Mouse (Mus musculus): ENCODE results near the gene Clmn. TPM values are rescaled to one million over a fixed set of nuclear protein-coding genes. Genes with fewer than 3 reads are reported as not detected.
A peak's percentile ranks its signal among the peaks of the same experiment; 100 is the strongest.
"Not testable (repeated sequence)": the region's sequence is repeated elsewhere in the genome, so short reads cannot be mapped to it uniquely, and the experiment has no call there.

Clmn gene
- total RNA-seq, 2 experiments from 2014 or later = 2.8 to 3.5 TPM

DNA sequence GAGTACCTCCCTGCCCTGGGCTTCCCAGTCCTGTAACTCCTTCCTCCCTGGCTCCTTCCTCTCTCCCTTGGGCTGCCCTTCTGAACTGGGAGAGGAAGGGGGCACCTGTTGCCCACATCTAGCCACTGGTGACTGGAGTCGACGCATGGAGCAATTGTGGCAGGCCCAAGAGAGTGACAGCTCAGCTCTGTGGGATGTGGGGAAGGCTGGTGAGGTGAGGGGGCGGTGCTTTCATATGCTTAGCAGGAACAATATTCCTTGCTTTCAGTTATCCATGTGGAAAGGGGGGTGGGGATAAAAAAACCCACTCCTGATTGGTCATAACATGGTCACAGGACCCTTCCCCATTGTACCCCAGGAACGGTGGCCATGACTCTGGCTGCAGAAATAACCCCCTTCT, 19.9 kb downstream of the Clmn start:
- intact Hi-C loops (cut with DNase I) = no loop called here
- DNase-seq (ENCODE audit: low spot score) = no peak

GRCm38 (mm10) chr12:104844279-104844678, 20.6 kb downstream of the Clmn start:
- intact Hi-C loops (cut with DNase I) = no loop called here
- DNase-seq (ENCODE audit: low spot score) = no peak

DNA sequence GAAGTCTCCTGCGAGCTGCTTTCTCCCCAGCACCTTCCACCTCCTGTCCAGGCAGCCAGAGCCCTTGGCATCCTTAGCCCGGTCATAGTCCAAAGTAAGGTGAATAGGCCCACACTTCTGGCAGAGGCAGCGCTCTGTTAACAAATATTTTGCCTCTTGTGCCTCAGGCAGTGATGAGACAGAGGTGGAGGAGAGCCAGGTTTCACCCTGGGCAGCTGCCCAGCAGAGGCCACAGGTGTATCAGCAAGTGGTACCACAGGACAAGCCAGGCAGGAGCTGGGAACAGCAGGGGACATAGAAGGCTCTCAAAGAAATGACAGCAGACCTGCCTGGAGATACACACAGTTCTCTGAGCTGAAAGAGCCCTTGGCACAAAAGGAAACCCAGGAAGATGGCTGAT, 23.6 kb downstream of the Clmn start:
- intact Hi-C loops (cut with DNase I) = no loop called here
- DNase-seq (ENCODE audit: low spot score) = no peak

DNA sequence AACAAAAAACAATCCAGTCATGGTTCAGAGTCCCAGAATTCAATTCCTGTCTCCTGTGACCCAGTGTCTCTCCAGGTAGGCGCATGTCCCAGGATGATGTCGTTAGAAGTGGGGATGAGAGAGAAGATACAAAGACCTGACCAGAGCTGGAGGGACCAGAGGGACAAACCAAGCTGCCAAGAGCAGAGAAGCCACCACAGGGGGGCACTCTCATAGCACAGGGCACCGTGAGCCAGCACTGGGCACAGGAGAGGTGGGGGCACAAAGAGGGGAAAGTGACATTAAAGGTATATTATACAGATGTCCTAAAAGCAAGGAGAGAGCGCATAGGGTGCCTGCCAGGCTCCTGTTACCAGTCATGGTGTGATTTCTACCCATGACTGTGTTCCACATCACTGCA, 25.9 kb downstream of the Clmn start:
- no peak for DNase-seq (ENCODE audit: low spot score)
- intact Hi-C loops (cut with DNase I) = no loop called here

DNA sequence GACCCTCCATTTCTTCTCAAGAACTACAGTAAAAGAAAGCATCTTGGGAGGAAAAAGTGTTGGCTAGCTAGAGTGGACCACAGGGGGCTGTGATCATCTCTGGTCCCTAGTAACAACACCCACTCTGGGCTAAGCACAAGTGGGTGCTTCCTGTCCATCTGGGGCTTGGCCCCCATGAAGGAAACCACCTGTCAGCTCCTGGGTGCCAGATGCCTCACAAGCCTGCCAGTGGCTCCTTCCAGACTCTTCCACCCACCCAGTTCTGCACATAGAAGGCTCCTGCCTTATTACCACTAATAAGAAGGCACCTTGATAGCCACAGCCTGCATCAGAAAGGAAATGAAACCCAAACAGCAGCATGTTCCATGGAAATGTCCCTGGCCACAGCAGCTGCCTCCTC, 26.4 kb downstream of the Clmn start:
- intact Hi-C loops (cut with DNase I) = no loop called here
- DNase-seq (ENCODE audit: low spot score) = no peak

DNA sequence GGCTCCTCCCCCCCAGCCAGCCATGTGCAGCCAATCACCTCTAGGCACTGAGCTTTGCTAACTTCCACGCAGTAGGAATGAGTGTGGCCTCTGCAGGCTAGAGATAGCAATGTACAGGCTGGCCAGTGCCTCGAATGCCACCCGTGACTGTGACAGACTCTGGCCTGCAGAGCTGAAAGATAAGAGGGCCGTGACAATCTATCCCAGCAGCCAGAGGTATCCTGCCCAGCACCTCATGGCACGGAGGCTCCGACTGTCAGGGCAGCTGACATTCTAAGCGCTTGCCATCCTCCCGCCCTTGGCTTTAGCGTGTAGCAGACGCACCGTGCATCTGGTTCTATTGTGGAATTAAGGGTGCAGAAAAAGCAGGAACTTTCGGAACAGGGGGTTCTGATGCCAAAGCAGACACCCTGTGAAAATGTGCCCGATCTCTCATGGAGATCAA, 26.9 kb downstream of the Clmn start:
- intact Hi-C loops (cut with DNase I) = no loop called here
- DNase-seq (ENCODE audit: low spot score) = no peak

- intact Hi-C loops (cut with DNase I) = no loop called here
- DNase-seq (ENCODE audit: low spot score) = no peak
Observed at GRCm38 (mm10) chr12:104837111-104837837, 27.6 kb downstream of the Clmn start.

- intact Hi-C loops (cut with DNase I) = no loop called here
- DNase-seq (ENCODE audit: low spot score) = no peak
Observed at GRCm38 (mm10) chr12:104836230-104836629, 28.6 kb downstream of the Clmn start.

DNA sequence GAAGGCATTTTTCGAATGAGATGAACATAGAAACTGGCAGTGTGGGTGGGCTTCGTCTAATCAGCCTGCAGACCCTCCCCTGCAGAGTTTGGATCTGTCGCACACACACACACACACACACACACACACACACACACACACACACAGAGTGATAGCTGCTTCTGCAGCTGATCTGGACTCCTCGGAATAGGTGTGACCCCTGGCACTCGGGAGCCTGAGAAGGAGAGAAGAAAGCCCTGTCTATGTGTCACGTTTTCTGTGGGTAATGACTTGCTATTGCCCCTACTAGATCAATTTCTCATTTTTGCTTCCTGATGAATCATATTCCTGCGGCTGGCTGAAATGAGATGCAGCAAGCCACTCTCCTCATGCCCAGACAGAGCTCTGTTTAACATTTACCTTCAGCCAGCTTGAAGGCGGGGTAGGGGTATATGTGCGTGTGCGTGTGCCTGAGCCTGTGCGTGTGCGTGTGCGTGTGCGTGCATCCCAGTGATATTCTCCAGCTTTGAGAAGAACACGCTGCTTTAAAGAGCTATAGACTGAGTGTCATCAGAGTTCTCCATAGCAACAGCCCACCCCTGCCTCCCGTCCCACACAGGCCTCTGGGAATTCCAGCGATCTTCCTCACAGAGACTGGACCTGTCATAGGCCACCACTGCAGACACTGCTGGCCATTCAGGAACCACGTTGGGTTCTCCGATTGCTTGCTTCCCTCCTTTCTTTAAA, 29.3 kb downstream of the Clmn start:
- intact Hi-C loops (cut with DNase I) = no loop called here
- no peak for DNase-seq (ENCODE audit: low spot score)

GRCm38 (mm10) chr12:104834772-104835171, 30.1 kb downstream of the Clmn start:
- no peak for DNase-seq (ENCODE audit: low spot score)
- intact Hi-C loops (cut with DNase I) = no loop called here

- intact Hi-C loops (cut with DNase I) = no loop called here
- no peak for DNase-seq (ENCODE audit: low spot score)
Observed at GRCm38 (mm10) chr12:104830666-104831435, 34.0 kb downstream of the Clmn start.

DNA sequence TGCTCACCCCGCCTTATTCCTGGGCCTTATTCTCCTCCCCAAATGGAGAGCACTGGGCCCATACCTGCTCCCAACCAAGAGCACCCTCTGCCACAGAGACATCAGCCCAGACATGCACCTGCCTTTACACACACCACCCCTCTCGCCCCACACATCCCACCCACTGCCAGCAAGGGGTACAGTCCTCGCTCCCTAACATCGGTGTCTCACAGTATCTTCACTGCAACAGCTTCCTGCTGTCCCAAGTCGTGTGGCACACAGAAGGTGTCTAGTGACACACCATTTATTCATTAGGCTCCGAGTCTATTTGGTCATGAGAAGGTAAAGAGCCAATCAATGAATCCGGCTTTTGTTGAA, 34.6 kb downstream of the Clmn start:
- no peak for DNase-seq (ENCODE audit: low spot score)
- intact Hi-C loops (cut with DNase I) = no loop called here

DNA sequence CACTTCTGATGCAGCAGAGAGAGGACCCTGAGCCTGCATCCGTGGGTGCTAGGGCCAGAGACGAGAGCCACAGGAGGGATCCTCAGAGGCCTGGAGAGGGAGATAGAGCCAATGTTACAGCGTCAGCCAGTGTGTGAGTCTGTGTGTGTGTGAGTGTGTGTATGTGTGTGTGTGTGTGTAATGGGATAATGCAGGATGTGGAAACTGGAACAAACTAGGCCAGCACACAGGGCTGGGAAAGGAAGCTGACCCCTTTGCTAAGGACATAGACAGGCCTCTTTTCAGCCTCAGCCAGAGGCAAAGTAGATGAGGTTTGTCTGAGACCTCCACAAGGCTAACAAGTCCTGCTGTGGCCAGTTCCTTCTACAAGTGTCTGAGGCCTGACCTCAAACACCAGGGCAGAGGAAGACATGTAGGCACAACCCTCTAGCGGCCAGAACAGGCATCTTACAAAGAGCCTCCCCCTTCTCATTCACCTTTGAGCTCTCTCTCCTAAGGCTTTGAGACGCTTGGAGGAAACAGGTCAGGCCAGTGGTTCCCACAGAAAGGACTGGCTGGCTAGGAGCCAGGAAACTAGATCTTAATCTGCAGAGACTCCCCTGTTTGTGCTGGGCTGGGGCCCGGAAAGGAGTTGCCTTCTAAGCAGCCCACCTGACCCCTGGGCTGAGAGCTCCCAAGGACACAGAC, 35.1 kb downstream of the Clmn start:
- DNase-seq (ENCODE audit: low spot score) = peak; percentile 66
- intact Hi-C loops (cut with DNase I) = loop anchor here (5.0 kb wide), 1 partner anchor 62 kb away; no protein-coding TSS in a partner anchor

DNA sequence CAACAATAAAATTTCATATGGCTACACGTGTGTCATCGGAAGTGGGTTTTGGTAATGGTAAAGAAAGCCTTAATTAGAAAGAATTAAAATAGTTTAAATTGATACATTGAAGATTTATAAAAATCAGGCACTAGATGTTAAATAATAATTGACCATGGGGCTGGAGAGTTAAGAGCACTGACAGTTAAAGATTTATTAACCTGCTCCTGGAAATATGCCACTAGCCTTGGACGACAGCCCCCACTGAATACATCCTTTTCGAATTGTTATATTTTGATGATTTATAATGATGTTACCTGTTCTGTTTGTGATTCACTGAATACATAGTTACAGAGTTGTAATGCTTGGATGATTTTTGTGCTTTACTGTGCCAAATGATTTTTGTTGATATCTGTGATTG, 35.9 kb downstream of the Clmn start:
- DNase-seq (ENCODE audit: low spot score) = not testable (repeated sequence)
- intact Hi-C loops (cut with DNase I) = loop anchor here (5.0 kb wide), 1 partner anchor 62 kb away; no protein-coding TSS in a partner anchor

DNA sequence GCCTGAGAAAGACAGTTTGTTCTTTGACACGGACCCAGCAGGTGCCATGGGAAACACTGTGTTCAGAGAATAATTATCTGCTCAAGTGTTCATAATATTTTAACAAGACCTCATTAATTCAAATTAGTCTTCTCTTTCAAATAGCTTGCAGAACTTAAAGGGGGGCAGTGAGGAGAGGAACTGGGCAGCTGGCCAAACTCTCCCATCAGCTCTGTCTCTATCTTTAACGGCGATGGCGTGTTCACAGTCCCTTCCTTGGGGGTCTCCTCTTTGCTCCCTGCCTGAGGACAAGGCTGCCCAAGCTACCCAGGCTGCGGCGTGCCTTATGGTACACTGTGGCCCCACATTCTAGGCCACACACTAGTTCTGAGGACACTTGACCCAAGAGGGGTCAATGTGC, 37.2 kb downstream of the Clmn start:
- intact Hi-C loops (cut with DNase I) = loop anchor here (5.0 kb wide), 1 partner anchor 60 kb away; no protein-coding TSS in a partner anchor
- DNase-seq (ENCODE audit: low spot score) = no peak

DNA sequence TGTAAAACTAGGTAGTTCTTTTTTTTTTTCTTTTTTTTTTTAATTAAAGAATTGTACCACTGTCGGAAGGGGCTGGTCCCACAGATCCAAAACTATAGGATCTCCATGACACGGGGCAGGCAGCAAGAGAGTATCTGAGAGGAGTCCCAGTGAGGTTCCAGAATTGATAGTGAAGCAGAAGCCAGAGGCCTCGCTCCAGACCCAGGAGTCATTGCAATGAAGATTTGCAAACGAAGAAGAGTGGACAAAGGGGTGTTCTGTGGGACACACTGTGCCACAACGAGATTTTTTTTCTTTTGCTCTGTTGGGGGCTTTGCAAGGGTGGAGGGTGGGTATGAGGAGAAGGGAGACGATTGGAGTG, 40.0 kb downstream of the Clmn start:
- no peak for DNase-seq (ENCODE audit: low spot score)
- intact Hi-C loops (cut with DNase I) = loop anchor here (5.0 kb wide), 2 partner anchors 58 to 207 kb away; partner anchors contain the start of gene Glrx5

DNA sequence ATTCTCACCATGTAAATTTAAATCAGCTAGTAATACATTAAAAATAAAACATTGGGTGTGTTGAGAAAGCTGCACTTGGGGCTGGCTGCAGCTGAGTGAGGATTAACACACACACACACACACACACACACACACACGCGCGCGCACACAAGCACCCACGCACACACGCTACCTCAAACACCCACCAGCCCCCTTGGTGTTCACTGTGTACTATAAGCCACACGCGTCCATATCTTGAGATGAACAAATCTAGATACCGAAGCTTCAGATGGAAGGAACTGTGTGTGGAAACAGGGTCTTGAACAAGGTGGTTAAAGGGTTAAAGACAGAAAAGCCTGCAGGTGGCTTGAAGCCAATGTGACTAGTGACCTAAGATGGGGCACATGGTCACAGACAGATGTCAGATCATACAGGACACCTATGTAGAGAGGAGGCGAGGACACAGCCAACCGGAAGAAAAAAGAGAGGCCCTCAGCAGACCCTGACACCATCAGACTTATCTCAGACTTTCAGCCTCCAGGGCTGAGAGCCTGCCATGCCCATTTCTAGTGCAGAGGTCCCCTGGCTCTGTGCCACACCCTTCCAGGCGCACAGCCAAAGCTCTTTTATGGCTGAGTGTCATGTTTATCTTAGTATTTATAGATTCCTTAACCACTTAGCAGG, 40.5 kb downstream of the Clmn start:
- intact Hi-C loops (cut with DNase I) = loop anchor here (5.0 kb wide), 1 partner anchor 208 kb away; the partner anchor contains the start of gene Glrx5
- DNase-seq (ENCODE audit: low spot score) = peak; percentile 56

DNA sequence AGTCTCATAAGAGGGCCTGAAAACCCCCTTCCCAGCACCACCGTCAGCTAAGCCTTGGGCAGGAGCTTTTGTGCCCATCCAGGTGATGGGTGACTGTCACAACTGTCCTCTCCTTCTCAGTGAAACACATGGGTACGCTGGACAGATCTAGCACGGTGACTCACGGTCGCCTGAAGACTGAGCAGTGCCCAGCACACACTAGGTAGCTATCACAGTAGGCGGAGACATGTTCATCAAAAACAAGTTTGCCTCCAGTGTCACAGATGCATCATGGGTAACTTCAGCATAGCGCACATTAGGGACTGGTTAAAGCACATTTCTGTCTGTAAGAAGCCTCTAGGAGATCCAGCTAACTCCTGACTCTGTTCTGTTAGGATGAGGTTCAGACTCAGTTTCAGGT, 41.2 kb downstream of the Clmn start:
- intact Hi-C loops (cut with DNase I) = loop anchor here (5.0 kb wide), 1 partner anchor 209 kb away; the partner anchor contains the start of gene Glrx5
- no peak for DNase-seq (ENCODE audit: low spot score)

- no peak for DNase-seq (ENCODE audit: low spot score)
- intact Hi-C loops (cut with DNase I) = loop anchor here (5.0 kb wide), 1 partner anchor 209 kb away; the partner anchor contains the start of gene Glrx5
Observed at GRCm38 (mm10) chr12:104822838-104823599, 41.9 kb downstream of the Clmn start.
